ENCODE assay signal across 23 mouse cellular contexts in the genomic region with DNA sequence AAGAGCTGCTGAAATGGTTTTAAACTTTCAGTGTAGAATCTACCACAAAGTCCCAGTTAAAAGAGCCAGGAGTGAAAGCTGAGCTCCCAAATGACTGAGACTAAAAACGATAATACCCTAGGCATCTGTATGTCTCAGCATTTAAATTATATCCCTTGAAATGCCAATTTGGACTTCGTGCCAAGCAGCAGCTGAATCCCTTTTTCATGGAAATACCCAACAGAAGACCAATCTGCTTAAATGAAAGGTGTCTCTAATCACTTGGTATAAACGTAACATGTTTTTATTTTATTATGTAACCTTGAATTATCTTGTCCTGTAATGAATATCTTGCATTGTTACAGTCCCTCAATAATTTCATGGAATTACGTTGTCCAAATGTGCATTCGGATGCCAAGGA.
DNase-seq lines count a peak whose midpoint lies in the region; ATAC-seq and TF ChIP-seq lines count a peak whose summit lies in the region.
"Had no signal": no experiment of that assay in that cellular context is flagged by ENCODE, and none has a peak within 500 bp of the region (broad histone marks: within the 10 kb centered on the region; RNA-seq: fewer than 3 reads in every experiment).

No protein-coding gene starts in this region.

- no peak overlapping the region for H3K9ac ChIP-seq in embryonic facial prominence, embryonic 14.5 days (ENCODE audit: low read depth, low read length)
- H3K9ac ChIP-seq in forebrain, embryonic 14.5 days (ENCODE audit: low read length) = no peak overlapping the region
- no peak overlapping the region for H3K9ac ChIP-seq in forebrain, postnatal 0 days

- DNase-seq in embryonic facial prominence, embryonic 14.5 days (ENCODE audit: low spot score) = peak; percentile 33
- DNase-seq in embryonic facial prominence, embryonic 10.5 days (ENCODE audit: low spot score) = no peak
- DNase-seq in forebrain, embryonic 14.5 days (ENCODE audit: low spot score) = peak; percentile 66
- no peak for DNase-seq in forebrain, postnatal 0 days
- DNase-seq in heart, adult 11 months = peak; percentile 2
- DNase-seq in heart, postnatal 4 days = no peak
- DNase-seq in brain, embryonic 14.5 days (ENCODE audit: low read depth) = peak; percentile 76
- no peak for DNase-seq in adrenal gland, postnatal 36 days
- DNase-seq: adrenal gland, adult 2 months; adrenal gland, adult 8-10 months; adrenal gland, postnatal 10 days; adrenal gland, postnatal 14 days; adrenal gland, postnatal 25 days; B cell, adult 2 months; cerebellum, adult 11 months; cerebellum, adult 11-12 months; cerebellum, adult 18-20 months; cerebellum, adult 2 months had no signal

- H3K27ac ChIP-seq in embryonic facial prominence, embryonic 14.5 days (replicated peaks; ENCODE audit: low read depth, low read length) = no peak overlapping the region
- no peak overlapping the region for H3K27ac ChIP-seq in embryonic facial prominence, embryonic 10.5 days (replicated peaks)
- H3K27ac ChIP-seq in forebrain, embryonic 14.5 days (ENCODE audit: low read depth, low read length) = no peak overlapping the region
- H3K27ac ChIP-seq in forebrain, postnatal 0 days (ENCODE audit: low read depth, low read length) = no peak overlapping the region

- 0 out of 2 replicates have a peak, but pooled peaks cover 2% of the 10 kb centered on the region for H3K4me1 ChIP-seq in embryonic facial prominence, embryonic 14.5 days (ENCODE audit: control insufficient read depth, insufficient read depth, low read length)
- H3K4me1 ChIP-seq in embryonic facial prominence, embryonic 10.5 days = peaks cover 19% of the 10 kb centered on the region
- peaks cover 31% of the 10 kb centered on the region for H3K4me1 ChIP-seq in forebrain, embryonic 14.5 days (ENCODE audit: control insufficient read depth, insufficient read depth, low read length)
- H3K4me1 ChIP-seq in forebrain, postnatal 0 days (ENCODE audit: insufficient read depth) = no peaks in the 10 kb centered on the region

- no peaks in the 10 kb centered on the region for H3K9me3 ChIP-seq in embryonic facial prominence, embryonic 14.5 days (ENCODE audit: control insufficient read depth, low read length)
- no peaks in the 10 kb centered on the region for H3K9me3 ChIP-seq in embryonic facial prominence, embryonic 10.5 days
- no peaks in the 10 kb centered on the region for H3K9me3 ChIP-seq in forebrain, embryonic 14.5 days (replicated peaks; ENCODE audit: control insufficient read depth, low read length)
- no peaks in the 10 kb centered on the region for H3K9me3 ChIP-seq in forebrain, postnatal 0 days (ENCODE audit: low read length)

- no peaks in the 10 kb centered on the region for H3K27me3 ChIP-seq in embryonic facial prominence, embryonic 14.5 days (replicated peaks; ENCODE audit: control insufficient read depth, insufficient read depth, low read length)
- no peaks in the 10 kb centered on the region for H3K27me3 ChIP-seq in embryonic facial prominence, embryonic 10.5 days (replicated peaks; ENCODE audit: low read depth, poor library complexity, severe bottlenecking)
- H3K27me3 ChIP-seq in forebrain, embryonic 14.5 days (replicated peaks; ENCODE audit: control insufficient read depth, insufficient read depth, low read length) = no peaks in the 10 kb centered on the region
- H3K27me3 ChIP-seq in forebrain, postnatal 0 days (ENCODE audit: insufficient read depth, low read length) = no peaks in the 10 kb centered on the region; the same call in 1 of the 2 replicates
- H3K27me3 ChIP-seq: CH12.LX, Patski had no signal

- ATAC-seq in embryonic facial prominence, embryonic 14.5 days (ENCODE audit: low read depth) = no peak
- no peak for ATAC-seq in forebrain, embryonic 14.5 days
- ATAC-seq in forebrain, postnatal 0 days = no peak
- ATAC-seq: activated CD4-positive, CD25-positive, alpha-beta regulatory T cell, adult 4 months; CD4-positive, CD25-positive, alpha-beta regulatory T cell, adult 4 months; Patski had no signal

- 65% methylated on average over 5 of the region's 5 CpGs for whole genome bisulfite sequencing in embryonic facial prominence, embryonic 14.5 days
- 90% methylated on average over 5 of the region's 5 CpGs for WGBS in embryonic facial prominence, embryonic 10.5 days
- 36% methylated on average over 5 of the region's 5 CpGs for WGBS in forebrain, embryonic 14.5 days
- WGBS in forebrain, postnatal 0 days = 34% methylated on average over 5 of the region's 5 CpGs

- no peak for TF ChIP-seq POLR2A in brain, embryonic 14.5 days (IDR thresholded peaks at IDR 0.05; ENCODE audit: borderline replicate concordance, extremely low read depth, insufficient read depth, insufficient read length, poor library complexity, severe bottlenecking)

- H3K4me3 ChIP-seq in embryonic facial prominence, embryonic 14.5 days (ENCODE audit: low read depth, low read length) = no peak overlapping the region
- H3K4me3 ChIP-seq in embryonic facial prominence, embryonic 10.5 days = no peak overlapping the region
- H3K4me3 ChIP-seq in forebrain, embryonic 14.5 days (ENCODE audit: low read depth, low read length) = no peak overlapping the region
- no peak overlapping the region for H3K4me3 ChIP-seq in forebrain, postnatal 0 days (ENCODE audit: low read depth, low read length)

- no peak overlapping the region for H3K4me2 ChIP-seq in embryonic facial prominence, embryonic 14.5 days (ENCODE audit: low read depth, low read length)
- H3K4me2 ChIP-seq in forebrain, embryonic 14.5 days (ENCODE audit: low read length) = no peak overlapping the region
- H3K4me2 ChIP-seq in forebrain, postnatal 0 days (ENCODE audit: low read depth) = no peak overlapping the region

- no peak for TF ChIP-seq CTCF in forebrain, postnatal 0 days (IDR thresholded peaks at IDR 0.05; ENCODE audit: low read depth)
- no peak for TF ChIP-seq CTCF in brain, embryonic 14.5 days (IDR thresholded peaks at IDR 0.05; ENCODE audit: borderline replicate concordance, extremely low read depth, insufficient read depth, insufficient read length)

- H3K36me3 ChIP-seq in embryonic facial prominence, embryonic 14.5 days (ENCODE audit: control insufficient read depth, insufficient read depth, low read length) = no peaks in the 10 kb centered on the region
- H3K36me3 ChIP-seq in embryonic facial prominence, embryonic 10.5 days (replicated peaks) = no peaks in the 10 kb centered on the region
- H3K36me3 ChIP-seq in forebrain, embryonic 14.5 days (ENCODE audit: control insufficient read depth, insufficient read depth, low read length) = no peaks in the 10 kb centered on the region
- H3K36me3 ChIP-seq in forebrain, postnatal 0 days (ENCODE audit: insufficient read depth) = no peaks in the 10 kb centered on the region
- H3K36me3 ChIP-seq: G1E had no signal

Comparison
In these comparisons a context has a peak if more than half of its experiments do, and no peak if none do; other contexts are left out.
1. DNase-seq: peak in embryonic facial prominence, embryonic 14.5 days (single experiment), forebrain, embryonic 14.5 days (single experiment), heart, adult 11 months (single experiment) and brain, embryonic 14.5 days (single experiment); none in embryonic facial prominence, embryonic 10.5 days (single experiment), forebrain, postnatal 0 days (single experiment), heart, postnatal 4 days (single experiment) and adrenal gland, postnatal 36 days (0 of 2).